ENCODE assay signal across 8 mouse cellular contexts in the genomic region with DNA sequence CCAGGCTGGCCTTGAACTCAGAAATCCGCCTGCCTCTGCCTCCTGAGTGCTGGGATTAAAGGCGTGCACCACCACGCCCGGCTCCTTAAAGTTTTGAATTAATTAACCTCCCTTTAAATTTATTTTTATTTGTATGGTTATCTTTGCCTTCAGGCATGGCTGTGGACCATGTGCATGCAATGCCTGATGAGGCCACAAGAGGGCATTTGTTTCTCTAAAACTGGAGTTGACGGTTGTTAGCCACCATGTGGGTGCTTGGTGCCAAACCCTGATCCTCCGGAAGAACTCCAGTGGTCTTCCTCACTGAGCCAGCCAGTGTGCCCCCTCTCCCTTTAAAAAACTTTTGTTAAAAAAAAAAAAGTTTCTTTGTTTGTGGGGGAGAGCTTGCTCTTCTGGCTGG. TPM values are rescaled to one million over a fixed set of nuclear protein-coding genes. Genes with fewer than 3 reads are reported as not detected.
DNase-seq lines count a peak whose midpoint lies in the region; ATAC-seq and TF ChIP-seq lines count a peak whose summit lies in the region.

No protein-coding gene starts in this region.

- DNase-seq in heart, adult 2 months = peak; percentile 44 to 71
- DNase-seq in heart, postnatal 25 days (ENCODE audit: low spot score) = no peak
- DNase-seq in ZHBTc4 (ENCODE audit: low read depth, low spot score) = peak; percentile 86
- peak; percentile 59 for DNase-seq in gastrocnemius, adult 2 months
- peak; percentile 47 for DNase-seq in liver, embryonic 11.5 days (ENCODE audit: low spot score)
- DNase-seq in ovary, postnatal 14 days (ENCODE audit: low spot score) = no peak

- H3K79me2 ChIP-seq in heart, adult 2 months (replicated peaks; ENCODE audit: control insufficient read depth, insufficient read depth, low read length) = no peaks in the 10 kb centered on the region
- no peaks in the 10 kb centered on the region for H3K79me2 ChIP-seq in C2C12 (ENCODE audit: control insufficient read depth, insufficient read depth)

- H3K4me3 ChIP-seq in heart, adult 2 months = no peak overlapping the region
- H3K4me3 ChIP-seq in C2C12 (ENCODE audit: insufficient read depth, poor library complexity, severe bottlenecking) = no peak overlapping the region
- peak overlapping the region; percentile 72; the same call in 1 of the 2 replicates for H3K4me3 ChIP-seq in gastrocnemius, adult 2 months
- no peak overlapping the region for H3K4me3 ChIP-seq in liver, embryonic 11.5 days (ENCODE audit: low read depth, low read length)

- no peaks in the 10 kb centered on the region for H3K79me3 ChIP-seq in C2C12 (ENCODE audit: low read depth)

- no peaks in the 10 kb centered on the region for H3K4me1 ChIP-seq in heart, adult 2 months (ENCODE audit: control insufficient read depth, insufficient read depth, low read length)
- no peaks in the 10 kb centered on the region for H3K4me1 ChIP-seq in liver, embryonic 11.5 days (replicated peaks; ENCODE audit: control insufficient read depth, insufficient read depth, low read length)

- 71% methylated on average over 6 of the region's 6 CpGs for WGBS in heart, adult 2 months
- WGBS in liver, embryonic 11.5 days = 55% methylated on average over 6 of the region's 6 CpGs

- no peak overlapping the region for H3K27ac ChIP-seq in heart, adult 2 months
- no peak overlapping the region for H3K27ac ChIP-seq in gastrocnemius, adult 2 months
- no peak overlapping the region for H3K27ac ChIP-seq in liver, embryonic 11.5 days (ENCODE audit: low read depth, low read length)

- H3K4me2 ChIP-seq in liver, embryonic 11.5 days = no peak overlapping the region

- no peak for TF ChIP-seq POLR2A in heart, adult 2 months (IDR thresholded peaks at IDR 0.05; ENCODE audit: insufficient read depth, low read depth, low read length)

- no peak overlapping the region for H3K9ac ChIP-seq in heart, adult 2 months (ENCODE audit: low read depth, low read length)
- no peak overlapping the region for H3K9ac ChIP-seq in liver, embryonic 11.5 days (ENCODE audit: low read depth, low read length)

- H3K9me3 ChIP-seq in liver, embryonic 11.5 days (ENCODE audit: control insufficient read depth, low read length) = no peaks in the 10 kb centered on the region

- TF ChIP-seq CTCF in heart, adult 2 months (IDR thresholded peaks at IDR 0.05) = peak; percentile 82
- TF ChIP-seq CTCF in C2C12 (IDR thresholded peaks at IDR 0.05; ENCODE audit: control insufficient read depth, insufficient read depth, insufficient read length) = peak; percentile 25
- peak; percentile 72 for TF ChIP-seq CTCF in gastrocnemius, adult 2 months (IDR thresholded peaks at IDR 0.05)

- no peaks in the 10 kb centered on the region for H3K27me3 ChIP-seq in heart, adult 2 months (ENCODE audit: control insufficient read depth, insufficient read depth, low read length)
- H3K27me3 ChIP-seq in C2C12 (ENCODE audit: control insufficient read depth, insufficient read depth, insufficient read length) = no peaks in the 10 kb centered on the region
- H3K27me3 ChIP-seq in liver, embryonic 11.5 days (replicated peaks; ENCODE audit: control insufficient read depth, insufficient read depth, low read length) = no peaks in the 10 kb centered on the region

- H3ac ChIP-seq in C2C12 (ENCODE audit: control insufficient read depth, insufficient read length, low read depth) = no peak overlapping the region

- H3K36me3 ChIP-seq in heart, adult 2 months (ENCODE audit: control insufficient read depth, insufficient read depth, low read length) = no peaks in the 10 kb centered on the region
- no peaks in the 10 kb centered on the region for H3K36me3 ChIP-seq in C2C12 (ENCODE audit: control insufficient read depth, insufficient read depth)
- no peaks in the 10 kb centered on the region for H3K36me3 ChIP-seq in liver, embryonic 11.5 days (ENCODE audit: control insufficient read depth, insufficient read depth, low read length)

- intact Hi-C loops in heart, adult 2 months (cut with DNase I) = loop anchor here (5.0 kb wide), 3 partner anchors 41 to 316 kb away; partner anchors contain the start of genes Ccdc173 and Phospho2
- intact Hi-C loops in heart, postnatal 25 days (cut with DNase I) = loop anchor here (2.0 to 10.0 kb wide), 4 partner anchors 141 to 319 kb away; partner anchors contain the start of gene Ssb
- intact Hi-C loops in gastrocnemius, adult 2 months (cut with DNase I) = loop anchor here (2.0 kb wide), 2 partner anchors 39 to 143 kb away; no protein-coding TSS in a partner anchor

- TF ChIP-seq EP300 in heart, adult 2 months (IDR thresholded peaks at IDR 0.05; ENCODE audit: insufficient read depth, low read depth, low read length) = no peak

- no peak for ATAC-seq in liver, embryonic 11.5 days (replicated peaks; ENCODE audit: low FRiP score)
- ATAC-seq in neutrophil, adult 5-6 weeks (ENCODE audit: extremely low read depth, insufficient number of reproducible peaks, low FRiP score, poor library complexity, severe bottlenecking) = peak; percentile 63; the same call in 1 of the 2 replicates

TF ChIP-seq in C2C12, 6 proteins besides CTCF, POLR2A, EP300 and RAD21:
- TF ChIP-seq MAX (IDR thresholded peaks at IDR 0.05) (peak; percentile 87), MYOG (IDR thresholded peaks at IDR 0.05; ENCODE audit: control insufficient read depth, extremely low read depth, insufficient read length) (no peak)

RNA-seq across cellular contexts. Expression of gene Bbs5, which starts 11.2 kb away (rescaled TPM):
- 1 to 10 TPM; 5.1 to 5.2 TPM for total RNA-seq in heart, adult 2 months (2021)
- 1.6 and 2.0 TPM in 2 replicates for polyA plus RNA-seq in heart, adult 2 months (2012; rRNA removed)
- 1 to 10 TPM; 4.2 to 5.1 TPM for total RNA-seq in heart, postnatal 25 days (2021)
- polyA plus RNA-seq in C2C12 (2012; fragmentation: generic; extraction: Trizol) = 3.1 TPM
- total RNA-seq in gastrocnemius, adult 2 months (2021) = 1 to 10 TPM; 3.7 to 4.6 TPM
- 8.4 and 10.9 TPM in 2 replicates for polyA plus RNA-seq in liver, embryonic 11.5 days (2014; fragmentation: Nextera tagmentation; extraction: Ambion mirVana)
- total RNA-seq in neutrophil, adult 5-6 weeks (2017) = not detected in 2 replicates

RNA-seq across cellular contexts. Expression of gene Klhl41, which starts 34.1 kb away (rescaled TPM):
- 10 to 100 TPM; 67.3 to 75.7 TPM for total RNA-seq in heart, adult 2 months (2021)
- polyA plus RNA-seq in heart, adult 2 months (2012; rRNA removed) = 19.3 and 40.7 TPM in 2 replicates
- 10 to 100 TPM; 69.8 to 78.5 TPM for total RNA-seq in heart, postnatal 25 days (2021)
- 0.88 TPM for polyA plus RNA-seq in C2C12 (2012; fragmentation: generic; extraction: Trizol)
- total RNA-seq in gastrocnemius, adult 2 months (2021) = 100 to 1,000 TPM; 511 to 652 TPM
- 0.22 and 0.75 TPM in 2 replicates for polyA plus RNA-seq in liver, embryonic 11.5 days (2014; fragmentation: Nextera tagmentation; extraction: Ambion mirVana)
- not detected in 2 replicates for total RNA-seq in neutrophil, adult 5-6 weeks (2017)

RNA-seq across cellular contexts. Expression of gene Lrp2, which starts 49.9 kb away (rescaled TPM):
- total RNA-seq in heart, adult 2 months (2021) = 1 to 10 TPM in 1 of 2 experiments, under 1 TPM in 1; 0.84 to 1.2 TPM
- 0.31 and 0.61 TPM in 2 replicates for polyA plus RNA-seq in heart, adult 2 months (2012; rRNA removed)
- 1 to 10 TPM; 1.1 to 1.4 TPM for total RNA-seq in heart, postnatal 25 days (2021)
- 0.68 TPM for polyA plus RNA-seq in C2C12 (2012; fragmentation: generic; extraction: Trizol)
- total RNA-seq in gastrocnemius, adult 2 months (2021) = not detected
- 0.22 and 0.29 TPM in 2 replicates for polyA plus RNA-seq in liver, embryonic 11.5 days (2014; fragmentation: Nextera tagmentation; extraction: Ambion mirVana)
- not detected in 2 replicates for total RNA-seq in neutrophil, adult 5-6 weeks (2017)

Comparison
In these comparisons a context has a peak if more than half of its experiments do, and no peak if none do; other contexts are left out.
1. DNase-seq: peak in heart, adult 2 months (2 of 2), ZHBTc4 (single experiment), gastrocnemius, adult 2 months (single experiment) and liver, embryonic 11.5 days (single experiment); none in heart, postnatal 25 days (single experiment) and ovary, postnatal 14 days (single experiment).
2. CTCF ChIP-seq: peak in every context shown above with its lines; median percentile 82 in heart, adult 2 months; 72 in gastrocnemius, adult 2 months; 25 in C2C12.
3. RNA of gene Klhl41, which starts 34.1 kb away (total RNA-seq): 511 to 652 TPM in gastrocnemius, adult 2 months, 69.8 to 78.5 TPM in heart, postnatal 25 days and 67.3 to 75.7 TPM in heart, adult 2 months; not detected in neutrophil, adult 5-6 weeks; every median in the first group is over 10 times any median in the second.